Mouse (Mus musculus): Measurements from ENCODE around the gene Zfp568.

Zfp568 gene

GRCm38 (mm10) chr7:29989031-29989430 is 5.3 kb downstream of the Zfp568 start:
- no peak for DNase-seq (ENCODE audit: low spot score in 2 of 2)

GRCm38 (mm10) chr7:29992698-29993097 is 8.9 kb downstream of the Zfp568 start:
- DNase-seq (ENCODE audit: low spot score in 2 of 2): no peak

- DNase-seq (ENCODE audit: low spot score in 2 of 2): no peak
Measured at GRCm38 (mm10) chr7:29993340-29993739, 9.6 kb downstream of the Zfp568 start.

GRCm38 (mm10) chr7:29995134-29995533 is 11.4 kb downstream of the Zfp568 start:
- DNase-seq (ENCODE audit: low spot score in 2 of 2): no peak

GRCm38 (mm10) chr7:30000601-30001000 is 16.8 kb downstream of the Zfp568 start:
- DNase-seq (ENCODE audit: low spot score in 2 of 2): no peak

GRCm38 (mm10) chr7:30007601-30008000 is 23.8 kb downstream of the Zfp568 start:
- no peak for DNase-seq (ENCODE audit: low spot score in 2 of 2)

GRCm38 (mm10) chr7:30008020-30008690 is 24.4 kb downstream of the Zfp568 start:
- no peak for DNase-seq (ENCODE audit: low spot score in 2 of 2)

GRCm38 (mm10) chr7:30009321-30010085 is 25.7 kb downstream of the Zfp568 start:
- DNase-seq (ENCODE audit: low spot score in 2 of 2): no peak

- DNase-seq (ENCODE audit: low spot score in 2 of 2): no peak
Measured at GRCm38 (mm10) chr7:30010551-30011195, 26.9 kb downstream of the Zfp568 start.

GRCm38 (mm10) chr7:30012956-30013363 is 29.2 kb downstream of the Zfp568 start:
- peak; percentile 21 to 48 for DNase-seq (ENCODE audit: low spot score in 2 of 2)

- no peak for DNase-seq (ENCODE audit: low spot score in 2 of 2)
Measured at GRCm38 (mm10) chr7:30017226-30017625, 33.5 kb downstream of the Zfp568 start.

GRCm38 (mm10) chr7:30019543-30019942 is 35.8 kb downstream of the Zfp568 start:
- no peak for DNase-seq (ENCODE audit: low spot score in 2 of 2)

- no peak for DNase-seq (ENCODE audit: low spot score in 2 of 2)
Measured at GRCm38 (mm10) chr7:30023324-30023723, 39.6 kb downstream of the Zfp568 start.

GRCm38 (mm10) chr7:30023800-30024199 is 40.0 kb downstream of the Zfp568 start:
- peak; percentile 55 to 77 for DNase-seq (ENCODE audit: low spot score in 2 of 2)

GRCm38 (mm10) chr7:30025358-30025757 is 41.6 kb downstream of the Zfp568 start:
- DNase-seq (ENCODE audit: low spot score in 2 of 2): no peak

- DNase-seq (ENCODE audit: low spot score in 2 of 2): no peak
Measured at GRCm38 (mm10) chr7:30027331-30027730, 43.6 kb downstream of the Zfp568 start.

- DNase-seq (ENCODE audit: low spot score in 2 of 2): no peak
Measured at GRCm38 (mm10) chr7:30028572-30028971, 44.8 kb downstream of the Zfp568 start.

GRCm38 (mm10) chr7:30030677-30031076 is 46.9 kb downstream of the Zfp568 start:
- no peak for DNase-seq (ENCODE audit: low spot score in 2 of 2)

- DNase-seq (ENCODE audit: low spot score in 2 of 2): no peak
Measured at GRCm38 (mm10) chr7:30031379-30031778, 47.6 kb downstream of the Zfp568 start.

- DNase-seq (ENCODE audit: low spot score in 2 of 2): no peak
Measured at GRCm38 (mm10) chr7:30034331-30034730, 50.6 kb downstream of the Zfp568 start.

- DNase-seq (ENCODE audit: low spot score in 2 of 2): peak in 1 of 2 experiments; percentile 5
Measured at GRCm38 (mm10) chr7:30044354-30044753, 60.6 kb downstream of the Zfp568 start.

- no peak for DNase-seq (ENCODE audit: low spot score in 2 of 2)
Measured at GRCm38 (mm10) chr7:30048126-30048525, 64.4 kb downstream of the Zfp568 start.
